Mouse (Mus musculus) liver, postnatal 0 days (tissue): ENCODE measurements at regions not wholly inside any gene's neighbourhood (a gene's known extent, or its start where the extent isn't known, plus 50 kb on each side); places are given as distances from the start of the nearest gene placed in this dataset.

Source experiments
- ATAC-seq: fragments of 200-750 bp; cut with Nextera tagmentation; 2 replicates; pipeline ENCODE4 v1.8.0; 2017; ENCODE audit warnings: mild to moderate bottlenecking, moderate library complexity
- DNase-seq: peaks from one replicate; pipeline ENCODE4 v3.0.0-alpha.2; 2016
- H3K27ac ChIP-seq: fragments of 300-500 bp; sonication (generic); 2 replicates; pipeline ENCODE4 v1.5.1; 2014; ENCODE audit warnings: antibody characterized with exemption, moderate library complexity, mild to moderate bottlenecking, low read depth
- H3K27me3 ChIP-seq: fragments of 300-500 bp; sonication (generic); 2 replicates; pipeline ENCODE4 v1.6.1; 2014; ENCODE audit warnings: low read length, control low read depth, mixed read lengths; ENCODE audit not compliant: insufficient read depth
- H3K36me3 ChIP-seq: fragments of 300-500 bp; sonication (generic); replicated peaks from 2 replicates; pipeline ENCODE4 v1.6.1; 2014; ENCODE audit warnings: mild to moderate bottlenecking, control low read depth, low read length, moderate library complexity, mixed read lengths; ENCODE audit not compliant: insufficient read depth
- H3K4me1 ChIP-seq: fragments of 300-500 bp; sonication (generic); 2 replicates; pipeline ENCODE4 v1.6.1; 2014; ENCODE audit warnings: antibody characterized with exemption, mild to moderate bottlenecking, control low read depth; ENCODE audit not compliant: insufficient read depth
- H3K4me2 ChIP-seq: fragments of 300-500 bp; sonication (generic); 2 replicates; pipeline ENCODE4 v1.6.1; 2014; ENCODE audit warnings: low read depth, mild to moderate bottlenecking, low read length, moderate library complexity, mixed read lengths
- H3K4me3 ChIP-seq: fragments of 300-500 bp; sonication (generic); 2 replicates; pipeline ENCODE4 v1.5.1; 2014; ENCODE audit warnings: low read depth, low read length
- H3K9ac ChIP-seq: fragments of 300-500 bp; sonication (generic); replicated peaks from 2 replicates; pipeline ENCODE4 v1.6.1; 2014; ENCODE audit warnings: mild to moderate bottlenecking, moderate library complexity
- H3K9me3 ChIP-seq: fragments of 300-500 bp; sonication (generic); 2 replicates; pipeline ENCODE4 v1.6.1; 2016; ENCODE audit warnings: mild to moderate bottlenecking, control low read depth, low read length, mixed read lengths
- CTCF ChIP-seq: sonication (generic); IDR thresholded peaks from 2 replicates; pipeline ENCODE4 v1.5.1; 2016; ENCODE audit warnings: antibody characterized with exemption, low read depth
- EP300 ChIP-seq: IDR thresholded peaks from 2 replicates; pipeline ENCODE4 v1.6.1; 2016; ENCODE audit warnings: antibody characterized with exemption, low read depth, mild to moderate bottlenecking
- WGBS: fragments of 180-500 bp; shearing (Covaris S2); extraction: QIAGEN DNeasy Blood & Tissue Kit; methylation state at CpG from one replicate; pipeline ENCODE4 v1.1.7; 2014; ENCODE audit not compliant: insufficient replicate concordance; 5-methylcytosine and 5-hydroxymethylcytosine counted together

DNA sequence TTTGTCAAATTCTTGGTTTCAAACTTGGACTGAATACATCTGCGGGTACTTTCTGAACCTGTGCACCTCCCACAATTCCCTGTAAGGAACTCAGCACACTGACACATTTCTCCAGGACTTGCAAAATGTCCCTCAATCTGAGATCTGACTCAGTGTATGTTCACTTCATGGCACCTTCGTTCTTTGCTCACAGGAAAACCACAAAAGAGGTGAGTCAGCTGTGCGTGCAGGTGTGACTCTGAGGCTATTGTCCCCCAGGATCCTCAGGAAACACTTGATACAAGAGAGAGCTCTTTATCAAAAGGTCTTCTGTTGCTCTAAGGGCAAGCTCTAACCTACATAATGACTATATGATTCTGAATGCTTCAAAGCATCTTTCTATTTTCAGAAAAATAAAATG, 88.5 kb upstream of the 1700020N01Rik start:
- 57% methylated on average over 3 of the region's 3 CpGs for WGBS
- DNase-seq: no peak
- no peak for ATAC-seq
- Histone ChIP-seq H3K9ac (no peak overlapping the region), H3K27me3 (no peaks in the 10 kb centered on the region), H3K9me3 (no peaks in the 10 kb centered on the region), H3K4me2 (no peak overlapping the region), H3K4me3 (no peak overlapping the region), H3K4me1 (no peaks in the 10 kb centered on the region), H3K27ac (no peak overlapping the region), H3K36me3 (no peaks in the 10 kb centered on the region)
- TF ChIP-seq EP300: no peak
- TF ChIP-seq CTCF: no peak

- H3K4me3 ChIP-seq: no peak overlapping the region
- H3K9me3 ChIP-seq: no peaks in the 10 kb centered on the region
- H3K4me2 ChIP-seq: no peak overlapping the region
- no peaks in the 10 kb centered on the region for H3K27me3 ChIP-seq
- no peak for TF ChIP-seq CTCF
- peak; percentile 90 for TF ChIP-seq EP300
- no peak overlapping the region for H3K27ac ChIP-seq
- H3K4me1 ChIP-seq: no peaks in the 10 kb centered on the region; the same call in 1 of the 2 replicates
- no peak for DNase-seq
- peak; percentile 54 for ATAC-seq
- H3K9ac ChIP-seq: no peak overlapping the region
- H3K36me3 ChIP-seq: no peaks in the 10 kb centered on the region
- WGBS: 37% methylated on average over 5 of the region's 5 CpGs
Observed at GRCm38 (mm10) chr10:21511386-21511785, 81.6 kb upstream of the 1700020N01Rik start.

DNA sequence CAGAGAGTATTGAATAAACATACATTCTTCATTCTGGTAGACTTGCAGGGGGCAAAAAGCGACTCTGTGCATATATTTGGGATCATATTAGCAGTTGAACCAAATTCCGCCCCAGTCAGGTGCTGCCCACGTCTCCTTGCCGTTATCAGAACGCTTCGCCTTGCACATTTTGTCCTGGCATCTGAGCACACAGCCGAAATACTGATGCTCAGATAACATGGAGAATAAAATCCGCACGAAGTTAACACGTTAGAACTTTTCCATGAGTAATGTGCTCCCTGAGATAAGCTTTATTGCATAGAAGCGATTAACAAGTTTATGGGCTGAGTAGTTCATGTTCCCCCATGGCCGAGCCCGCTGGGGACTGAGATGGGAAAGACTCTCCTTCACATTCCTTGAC, 80.5 kb upstream of the 1700020N01Rik start:
- no peak overlapping the region for H3K9ac ChIP-seq
- no peaks in the 10 kb centered on the region for H3K9me3 ChIP-seq
- H3K4me1 ChIP-seq: no peaks in the 10 kb centered on the region; the same call in 1 of the 2 replicates
- ATAC-seq: peak; percentile 70
- no peak for TF ChIP-seq CTCF
- peak; percentile 96 for TF ChIP-seq EP300
- H3K4me3 ChIP-seq: no peak overlapping the region
- no peaks in the 10 kb centered on the region for H3K36me3 ChIP-seq
- WGBS: 66% methylated on average over 13 of the region's 13 CpGs
- no peak overlapping the region for H3K27ac ChIP-seq
- no peak overlapping the region for H3K4me2 ChIP-seq
- DNase-seq: no peak
- no peaks in the 10 kb centered on the region for H3K27me3 ChIP-seq

- Histone ChIP-seq H3K27ac (no peak overlapping the region), H3K9ac (no peak overlapping the region), H3K4me1 (no peaks in the 10 kb centered on the region), H3K36me3 (no peaks in the 10 kb centered on the region), H3K27me3 (no peaks in the 10 kb centered on the region), H3K9me3 (no peaks in the 10 kb centered on the region), H3K4me2 (no peak overlapping the region), H3K4me3 (no peak overlapping the region)
- ATAC-seq: no peak
- 74% methylated on average over 6 of the region's 6 CpGs for WGBS
- TF ChIP-seq EP300 (no peak), CTCF (no peak)
- DNase-seq: no peak
Observed at GRCm38 (mm10) chr10:21517721-21518120, 75.2 kb upstream of the 1700020N01Rik start.

GRCm38 (mm10) chr10:21520854-21521253, 72.1 kb upstream of the 1700020N01Rik start:
- no peak overlapping the region for H3K4me2 ChIP-seq
- H3K9ac ChIP-seq: no peak overlapping the region
- WGBS: 86% methylated on average over 9 of the region's 9 CpGs
- DNase-seq (no peak), ATAC-seq (no peak)
- no peaks in the 10 kb centered on the region for H3K36me3 ChIP-seq
- no peak overlapping the region for H3K4me3 ChIP-seq
- H3K27ac ChIP-seq: no peak overlapping the region
- no peak for TF ChIP-seq CTCF
- TF ChIP-seq EP300: no peak
- H3K27me3 ChIP-seq: no peaks in the 10 kb centered on the region
- no peaks in the 10 kb centered on the region for H3K9me3 ChIP-seq
- H3K4me1 ChIP-seq: no peaks in the 10 kb centered on the region

GRCm38 (mm10) chr10:21525555-21525954, 67.4 kb upstream of the 1700020N01Rik start:
- peak; percentile 50 for ATAC-seq
- H3K36me3 ChIP-seq: no peaks in the 10 kb centered on the region
- no peak overlapping the region for H3K4me2 ChIP-seq
- no peaks in the 10 kb centered on the region for H3K4me1 ChIP-seq
- no peak for DNase-seq
- H3K4me3 ChIP-seq: no peak overlapping the region
- H3K27me3 ChIP-seq: no peaks in the 10 kb centered on the region
- no peaks in the 10 kb centered on the region for H3K9me3 ChIP-seq
- no peak overlapping the region for H3K27ac ChIP-seq
- TF ChIP-seq CTCF: no peak
- TF ChIP-seq EP300: 0 out of 2 replicates have a peak, but pooled peaks have one; percentile 34
- no peak overlapping the region for H3K9ac ChIP-seq
- 43% methylated on average over 2 of the region's 2 CpGs for WGBS

GRCm38 (mm10) chr10:21528396-21528795, 64.5 kb upstream of the 1700020N01Rik start:
- no peak overlapping the region for H3K9ac ChIP-seq
- no peak overlapping the region for H3K4me3 ChIP-seq
- no peaks in the 10 kb centered on the region for H3K9me3 ChIP-seq
- 80% methylated on average over 3 of the region's 3 CpGs for WGBS
- no peaks in the 10 kb centered on the region for H3K27me3 ChIP-seq
- ATAC-seq: no peak
- H3K36me3 ChIP-seq: no peaks in the 10 kb centered on the region
- TF ChIP-seq EP300 (no peak), CTCF (no peak)
- no peak for DNase-seq
- no peak overlapping the region for H3K4me2 ChIP-seq
- no peak overlapping the region for H3K27ac ChIP-seq
- H3K4me1 ChIP-seq: no peaks in the 10 kb centered on the region
